Mouse (Mus musculus) heart, adult 2 months (tissue): Measurements from ENCODE around the gene Ptpre. TPM values are rescaled to one million over a fixed set of nuclear protein-coding genes. Genes with fewer than 3 reads are reported as not detected.

Experiments used
- DNase-seq, 2 experiments: peaks; one replicate each; pipeline ENCODE4 v3.0.0; 2021
- H3K27ac ChIP-seq: fragments of 200-600 bp; 2 replicates; pipeline ENCODE4 v1.8.1; 2022
- H3K27me3 ChIP-seq: fragments of 200-500 bp; 2 replicates; pipeline ENCODE4 v1.6.1; 2012; ENCODE audit warnings: mild to moderate bottlenecking, low read length, inconsistent platforms, mixed read lengths; ENCODE audit not compliant: control insufficient read depth, insufficient read depth
- H3K36me3 ChIP-seq: fragments of 200-500 bp; 2 replicates; pipeline ENCODE4 v1.6.1; 2012; ENCODE audit warnings: low read length, inconsistent platforms; ENCODE audit not compliant: control insufficient read depth, insufficient read depth
- H3K4me1 ChIP-seq: fragments of 200-500 bp; 2 replicates; pipeline ENCODE4 v1.6.1; 2011; ENCODE audit warnings: low read length; ENCODE audit not compliant: control insufficient read depth, insufficient read depth
- H3K4me3 ChIP-seq: fragments of 200-600 bp; 2 replicates; pipeline ENCODE4 v1.8.1; 2022
- H3K79me2 ChIP-seq: fragments of 200-500 bp; replicated peaks from 2 replicates; pipeline ENCODE4 v1.6.1; 2012; ENCODE audit warnings: mild to moderate bottlenecking, inconsistent platforms, low read length, moderate library complexity, mixed read lengths; ENCODE audit not compliant: control insufficient read depth, insufficient read depth
- H3K9ac ChIP-seq: fragments of 200-500 bp; 2 replicates; pipeline ENCODE4 v1.6.1; 2012; ENCODE audit warnings: low read depth, mild to moderate bottlenecking, control low read depth, inconsistent platforms, low read length, mixed read lengths
- CTCF ChIP-seq: fragments of 200-600 bp; IDR thresholded peaks from 2 replicates; pipeline ENCODE4 v1.8.1; 2022; ENCODE audit warnings: antibody characterized with exemption, mild to moderate bottlenecking, moderate library complexity
- EP300 ChIP-seq: fragments of 200-500 bp; IDR thresholded peaks from 2 replicates; pipeline ENCODE4 v1.6.1; 2011; ENCODE audit warnings: low read depth, low read length, control low read depth; ENCODE audit not compliant: insufficient read depth
- POLR2A ChIP-seq: fragments of 200-500 bp; IDR thresholded peaks from 2 replicates; pipeline ENCODE4 v1.6.1; 2011; ENCODE audit warnings: mild to moderate bottlenecking, low read depth, low read length, control low read depth; ENCODE audit not compliant: insufficient read depth
- WGBS: fragments of 180-500 bp; shearing (Covaris S2); methylation state at CpG from one replicate; pipeline ENCODE4 v1.1.7; 2018; 5-methylcytosine and 5-hydroxymethylcytosine counted together
- intact Hi-C: fragments of 180-260 bp; cut with DNase I; formaldehyde crosslinking; loops from one replicate; pipeline ENCODE4 v1.15.1; 2025
- polyA plus RNA-seq: library from polyadenylated mRNA; depleted of rRNA; stranded (reverse); fragments of >200 nt; gene quantifications from 2 replicates; pipeline ENCODE4 v1.2.3, GENCODE M21; 2012
- total RNA-seq, 2 experiments: library from RNA; stranded (reverse); gene quantifications; 2 replicates each; pipeline ENCODE4 v1.2.3; 2021

Ptpre gene
- total and polyA plus RNA-seq, 3 experiments, result 2.8 to 4.1 (median 3.1) TPM

GRCm38 (mm10) chr7:135602265-135602664, 65.0 kb downstream of the Ptpre start:
- intact Hi-C loops, result no loop called here
- peaks cover 35% of the 10 kb centered on the region for H3K4me1 ChIP-seq
- no peaks in the 10 kb centered on the region for H3K79me2 ChIP-seq
- no peak overlapping the region for H3K4me3 ChIP-seq
- TF ChIP-seq CTCF, result no peak
- TF ChIP-seq EP300, result no peak
- H3K27ac ChIP-seq, result peak overlapping the region; percentile 70
- DNase-seq, result no peak
- peaks cover 12% of the 10 kb centered on the region; the same call in 1 of the 2 replicates for H3K36me3 ChIP-seq
- no peaks in the 10 kb centered on the region for H3K27me3 ChIP-seq
- H3K9ac ChIP-seq, result no peak overlapping the region
- WGBS, result 67% methylated on average over 6 of the region's 6 CpGs

- Histone ChIP-seq H3K27ac (peak overlapping the region; percentile 70), H3K4me1 (peaks cover 31% of the 10 kb centered on the region), H3K27me3 (no peaks in the 10 kb centered on the region), H3K36me3 (peaks cover 10% of the 10 kb centered on the region; the same call in 1 of the 2 replicates), H3K4me3 (no peak overlapping the region), H3K9ac (no peak overlapping the region), H3K79me2 (no peaks in the 10 kb centered on the region)
- peak; percentile 48 to 62 for DNase-seq
- WGBS, result 32% methylated on average over 5 of the region's 5 CpGs
- TF ChIP-seq POLR2A, result no peak
- peak; percentile 54; the same call in 1 of the 2 replicates for TF ChIP-seq EP300
- intact Hi-C loops, result no loop called here
These were observed 65.7 kb downstream of the Ptpre start for GRCm38 (mm10) chr7:135602881-135603523.

- Histone ChIP-seq H3K27me3 (no peaks in the 10 kb centered on the region), H3K27ac (peak overlapping the region; percentile 67), H3K4me3 (peak overlapping the region; percentile 20; the same call in 1 of the 2 replicates), H3K9ac (0 out of 2 replicates have a peak overlapping the region, but pooled peaks have one; percentile 6), H3K79me2 (no peaks in the 10 kb centered on the region), H3K4me1 (peaks cover 29% of the 10 kb centered on the region), H3K36me3 (peaks cover 10% of the 10 kb centered on the region)
- DNase-seq, result peak; percentile 52 to 55
- TF ChIP-seq CTCF (no peak), POLR2A (no peak), EP300 (peak; percentile 54)
- WGBS, result 28% methylated on average over 15 of the region's 15 CpGs
- intact Hi-C loops, result no loop called here
These were observed 67.9 kb downstream of the Ptpre start for GRCm38 (mm10) chr7:135605002-135605803.

- 43% methylated on average over 6 of the region's 6 CpGs for WGBS
- TF ChIP-seq EP300 (no peak), POLR2A (no peak), CTCF (no peak)
- intact Hi-C loops, result no loop called here
These were observed 68.5 kb downstream of the Ptpre start for GRCm38 (mm10) chr7:135605804-135606072.

GRCm38 (mm10) chr7:135608208-135608607, 70.9 kb downstream of the Ptpre start:
- TF ChIP-seq CTCF (no peak), EP300 (0 out of 2 replicates have a peak, but pooled peaks have one; percentile 8)
- Histone ChIP-seq H3K27me3 (no peaks in the 10 kb centered on the region), H3K27ac (peak overlapping the region; percentile 62; the same call in 1 of the 2 replicates), H3K9ac (no peak overlapping the region), H3K36me3 (no peaks in the 10 kb centered on the region; the same call in 1 of the 2 replicates), H3K4me1 (peaks cover 18% of the 10 kb centered on the region), H3K79me2 (no peaks in the 10 kb centered on the region), H3K4me3 (no peak overlapping the region)
- WGBS, result 27% methylated on average over 4 of the region's 4 CpGs
- peak in 1 of 2 experiments; percentile 47 for DNase-seq
- intact Hi-C loops, result loop anchor here (2.0 kb wide), 1 partner anchor 21 kb away; no protein-coding TSS in a partner anchor

More at GRCm38 (mm10) chr7:135605804-135606072, 68.5 kb downstream of the Ptpre start:
- peak overlapping the region; percentile 67 for H3K27ac ChIP-seq
- H3K27me3 ChIP-seq, result no peaks in the 10 kb centered on the region
- H3K4me3 ChIP-seq, result no peak overlapping the region
- H3K9ac ChIP-seq, result no peak overlapping the region
- DNase-seq, result no peak
- peaks cover 30% of the 10 kb centered on the region for H3K4me1 ChIP-seq
- peaks cover 10% of the 10 kb centered on the region for H3K36me3 ChIP-seq
- no peaks in the 10 kb centered on the region for H3K79me2 ChIP-seq

GRCm38 (mm10) chr7:135609028-135609427, 71.7 kb downstream of the Ptpre start:
- peak overlapping the region; percentile 62 for H3K27ac ChIP-seq

More at GRCm38 (mm10) chr7:135609028-135609427, 71.7 kb downstream of the Ptpre start:
- Histone ChIP-seq H3K79me2 (no peaks in the 10 kb centered on the region), H3K4me3 (no peak overlapping the region), H3K4me1 (peaks cover 11% of the 10 kb centered on the region), H3K36me3 (no peaks in the 10 kb centered on the region; the same call in 1 of the 2 replicates), H3K27me3 (no peaks in the 10 kb centered on the region), H3K9ac (no peak overlapping the region)
- TF ChIP-seq EP300 (no peak), POLR2A (no peak), CTCF (no peak)
- DNase-seq, result no peak
- WGBS, result 47% methylated on average over 3 of the region's 3 CpGs
- intact Hi-C loops, result loop anchor here (2.0 kb wide), 1 partner anchor 22 kb away; no protein-coding TSS in a partner anchor
